In the genomic region with DNA sequence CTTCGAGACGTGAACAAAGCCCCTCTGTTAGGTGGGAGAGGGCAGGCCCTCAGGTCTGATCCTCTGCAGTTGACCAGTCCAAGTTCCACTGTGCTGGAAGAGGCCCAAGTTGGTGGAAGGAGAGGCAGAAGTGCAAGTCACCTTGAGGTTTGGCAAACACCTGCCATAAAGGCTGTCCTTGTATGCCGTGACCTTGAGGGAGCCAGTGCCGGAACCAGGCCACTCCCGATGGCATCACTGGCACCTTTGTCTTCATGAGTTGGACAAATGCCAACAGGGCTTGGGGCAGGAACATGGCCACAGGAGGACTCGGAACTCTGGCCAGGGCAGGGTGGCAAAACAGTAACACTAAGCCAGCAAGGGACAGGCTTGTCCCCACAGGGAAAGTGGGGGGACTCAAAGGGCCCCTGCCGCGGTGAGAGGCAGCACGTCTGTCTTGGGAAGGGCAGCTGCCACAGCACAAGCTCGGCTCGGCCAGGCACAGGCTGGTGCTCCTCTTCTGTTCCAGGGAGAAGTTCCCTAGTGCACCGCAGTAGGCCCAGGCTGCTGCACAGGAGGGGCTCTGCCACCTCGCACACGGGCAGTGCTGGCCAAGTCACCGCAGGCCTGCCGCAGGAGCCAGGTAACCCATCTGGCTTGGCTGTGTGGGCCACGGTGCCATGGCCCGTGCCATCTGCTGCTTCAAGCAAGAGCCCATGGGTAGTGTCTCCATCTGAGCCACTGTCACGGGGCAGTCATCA, we compare ENCODE assay signal across 9 mouse cellular contexts. TPM values are rescaled to one million over a fixed set of nuclear protein-coding genes. Genes with fewer than 3 reads are reported as not detected.
DNase-seq lines count a peak whose midpoint lies in the region; ATAC-seq and TF ChIP-seq lines count a peak whose summit lies in the region.
"Had no signal": no experiment of that assay in that cellular context is flagged by ENCODE, and none has a peak within 500 bp of the region (broad histone marks: within the 10 kb centered on the region; RNA-seq: fewer than 3 reads in every experiment).

No protein-coding gene starts in this region.

- peaks cover 3% of the 10 kb centered on the region for H3K36me3 ChIP-seq in lung, embryonic 16.5 days (ENCODE audit: control insufficient read depth, insufficient read depth, low read length)
- H3K36me3 ChIP-seq in hindbrain, postnatal 0 days (ENCODE audit: insufficient read depth, low read length): peaks cover 9% of the 10 kb centered on the region; the same call in 1 of the 2 replicates
- H3K36me3 ChIP-seq in midbrain, postnatal 0 days (ENCODE audit: insufficient read depth, low read length): peaks cover 20% of the 10 kb centered on the region

- no peak for ATAC-seq in lung, embryonic 16.5 days (ENCODE audit: low read depth)
- peak; percentile 19; the same call in 1 of the 2 replicates for ATAC-seq in hindbrain, postnatal 0 days
- ATAC-seq in midbrain, postnatal 0 days (ENCODE audit: low FRiP score): no peak
- ATAC-seq in erythroblast, adult 5-6 weeks (replicated peaks; ENCODE audit: low FRiP score, poor library complexity, severe bottlenecking): no peak

- H3K27me3 ChIP-seq in lung, embryonic 16.5 days (ENCODE audit: control insufficient read depth, insufficient read depth, low read depth, low read length): no peaks in the 10 kb centered on the region
- no peaks in the 10 kb centered on the region for H3K27me3 ChIP-seq in hindbrain, postnatal 0 days (ENCODE audit: insufficient read depth, low read length)
- H3K27me3 ChIP-seq in midbrain, postnatal 0 days (ENCODE audit: insufficient read depth, low read length): no peaks in the 10 kb centered on the region

- H3K27ac ChIP-seq in lung, embryonic 16.5 days (ENCODE audit: low read length): peak overlapping the region; percentile 42
- H3K27ac ChIP-seq in hindbrain, postnatal 0 days: peak overlapping the region; percentile 69; the same call in 1 of the 2 replicates
- no peak overlapping the region for H3K27ac ChIP-seq in midbrain, postnatal 0 days (ENCODE audit: low read depth, low read length)

- no peak overlapping the region for H3K9ac ChIP-seq in lung, embryonic 16.5 days (ENCODE audit: low read length)
- H3K9ac ChIP-seq in hindbrain, postnatal 0 days (replicated peaks; ENCODE audit: low read length): no peak overlapping the region
- H3K9ac ChIP-seq in midbrain, postnatal 0 days (replicated peaks; ENCODE audit: low read length, poor library complexity, severe bottlenecking): no peak overlapping the region

- WGBS in lung, embryonic 16.5 days: 74% methylated on average over 19 of the region's 19 CpGs
- WGBS in hindbrain, postnatal 0 days: 58% methylated on average over 19 of the region's 19 CpGs
- 83% methylated on average over 19 of the region's 19 CpGs for WGBS in midbrain, postnatal 0 days

- H3K4me2 ChIP-seq in lung, embryonic 16.5 days (ENCODE audit: low read depth, low read length): no peak overlapping the region
- H3K4me2 ChIP-seq in hindbrain, postnatal 0 days (ENCODE audit: low read depth, low read length): no peak overlapping the region
- H3K4me2 ChIP-seq in midbrain, postnatal 0 days (ENCODE audit: low read depth, low read length, poor library complexity, severe bottlenecking): no peak overlapping the region

- H3K9me3 ChIP-seq in lung, embryonic 16.5 days (ENCODE audit: control insufficient read depth, low read length): no peaks in the 10 kb centered on the region
- H3K9me3 ChIP-seq in hindbrain, postnatal 0 days (ENCODE audit: low read length): no peaks in the 10 kb centered on the region
- no peaks in the 10 kb centered on the region for H3K9me3 ChIP-seq in midbrain, postnatal 0 days (ENCODE audit: low read length)

- H3K4me1 ChIP-seq in lung, embryonic 16.5 days (replicated peaks; ENCODE audit: control insufficient read depth, insufficient read depth, low read length): peaks cover 5% of the 10 kb centered on the region
- H3K4me1 ChIP-seq in hindbrain, postnatal 0 days (ENCODE audit: insufficient read depth, low read length): peaks cover 35% of the 10 kb centered on the region
- H3K4me1 ChIP-seq in midbrain, postnatal 0 days (ENCODE audit: insufficient read depth, low read length): peaks cover 17% of the 10 kb centered on the region; the same call in 1 of the 2 replicates

- no peak overlapping the region for H3K4me3 ChIP-seq in lung, embryonic 16.5 days (ENCODE audit: low read length)
- H3K4me3 ChIP-seq in hindbrain, postnatal 0 days (ENCODE audit: low read length): no peak overlapping the region
- no peak overlapping the region for H3K4me3 ChIP-seq in midbrain, postnatal 0 days (ENCODE audit: low read depth, low read length)

- no peak for TF ChIP-seq CTCF in hindbrain, postnatal 0 days (IDR thresholded peaks at IDR 0.05; ENCODE audit: low read depth)
- no peak for TF ChIP-seq CTCF in midbrain, postnatal 0 days (IDR thresholded peaks at IDR 0.05)

- DNase-seq in lung, postnatal 10 days: no peak
- DNase-seq in cerebellum, postnatal 10 days: peak; percentile 83 to 93
- DNase-seq in hindbrain, postnatal 0 days (ENCODE audit: low spot score): peak; percentile 49
- DNase-seq in midbrain, postnatal 0 days (ENCODE audit: low spot score): peak; percentile 37
- DNase-seq in frontal cortex, postnatal 10 days (ENCODE audit: low spot score in 2 of 2): no peak
- DNase-seq in urinary bladder, postnatal 10 days (ENCODE audit: low spot score): no peak

RNA-seq across cellular contexts. Expression of a gene that starts 38.1 kb away (rescaled TPM):
- polyA plus RNA-seq in lung, embryonic 16.5 days (2015; fragmentation: Nextera tagmentation; extraction: Ambion mirVana): 8.6 and 9.9 TPM in 2 replicates
- 1.4 and 3.8 TPM in 2 replicates for total RNA-seq in hindbrain, postnatal 0 days (2014; rRNA removed)
- 6.9 and 7.5 TPM in 2 replicates for polyA plus RNA-seq in hindbrain, postnatal 0 days (2015; fragmentation: Nextera tagmentation; extraction: Ambion mirVana)
- total RNA-seq in midbrain, postnatal 0 days (2014; rRNA removed): 3.6 and 4.7 TPM in 2 replicates
- polyA plus RNA-seq in midbrain, postnatal 0 days (2015; fragmentation: Nextera tagmentation; extraction: Ambion mirVana): 5.5 and 8.2 TPM in 2 replicates
- 4.6 TPM in 1 of 2 replicates, not detected in the other for total RNA-seq in erythroblast, adult 5-6 weeks (2015; ENCODE audit: low replicate concordance)
- total RNA-seq in erythroblast, adult 5-6 weeks (2017; ENCODE audit: low replicate concordance): 0.56 and 2.6 TPM in 2 replicates
- total RNA-seq: MEL had no signal

Comparison
In these comparisons a context has a peak if more than half of its experiments do, and no peak if none do; other contexts are left out.
1. DNase-seq: peak in cerebellum, postnatal 10 days (2 of 2), hindbrain, postnatal 0 days (single experiment) and midbrain, postnatal 0 days (single experiment); none in lung, postnatal 10 days (single experiment), frontal cortex, postnatal 10 days (0 of 2) and urinary bladder, postnatal 10 days (single experiment).